Mouse (Mus musculus) liver, postnatal 0 days (tissue): Measurements from ENCODE around the gene Emc7.

Experiments
- CTCF ChIP-seq: sonication (generic); IDR thresholded peaks from 2 replicates; pipeline ENCODE4 v1.5.1; 2016; ENCODE audit warnings: antibody characterized with exemption, low read depth
- EP300 ChIP-seq: IDR thresholded peaks from 2 replicates; pipeline ENCODE4 v1.6.1; 2016; ENCODE audit warnings: antibody characterized with exemption, low read depth, mild to moderate bottlenecking

GRCm38 (mm10) chr2:112454125-112454861 lies 504 bp upstream of the Emc7 start:
- TF ChIP-seq CTCF (no peak), EP300 (no peak)
